Mouse (Mus musculus) E14TG2a.4 (cell line): ENCODE measurements around the gene Kif28.

Experiments used
- CTCF ChIP-seq: conservative IDR thresholded peaks from 2 replicates; pipeline ENCODE4 v1.5.1; 2014; ENCODE audit warnings: low read length
- NANOG ChIP-seq: IDR thresholded peaks from 2 replicates; pipeline ENCODE4 v1.6.1; 2014; ENCODE audit warnings: borderline replicate concordance, low read length, mixed read lengths
- POU5F1 ChIP-seq: IDR thresholded peaks from 2 replicates; pipeline ENCODE4 v1.6.1; 2014; ENCODE audit warnings: low read length, borderline replicate concordance

- TF ChIP-seq CTCF (no peak), POU5F1 (no peak), NANOG (no peak)
These were observed 13.7 kb downstream of the Kif28 start for GRCm38 (mm10) chr1:179731391-179731790.
